Mouse (Mus musculus) liver, embryonic 16.5 days (tissue): ENCODE data around the gene Scp2. TPM values are rescaled to one million over a fixed set of nuclear protein-coding genes. Genes with fewer than 3 reads are reported as not detected.

ENCODE experiments used
- ATAC-seq: fragments of 200-750 bp; cut with Nextera tagmentation; 2 replicates; pipeline ENCODE4 v1.8.0; 2017; ENCODE audit warnings: low read depth, mild to moderate bottlenecking, moderate number of reproducible peaks, moderate library complexity
- H3K27ac ChIP-seq: fragments of 300-500 bp; sonication (generic); 2 replicates; pipeline ENCODE4 v1.5.1; 2014; ENCODE audit warnings: mild to moderate bottlenecking, low read length
- H3K27me3 ChIP-seq: fragments of 300-500 bp; sonication (generic); 2 replicates; pipeline ENCODE4 v1.6.1; 2014; ENCODE audit warnings: low read depth, low read length, mixed read lengths; ENCODE audit not compliant: control insufficient read depth, insufficient read depth
- H3K36me3 ChIP-seq: fragments of 300-500 bp; sonication (generic); 2 replicates; pipeline ENCODE4 v1.6.1; 2014; ENCODE audit warnings: mild to moderate bottlenecking; ENCODE audit not compliant: control insufficient read depth, insufficient read depth
- H3K4me1 ChIP-seq: fragments of 300-500 bp; sonication (generic); 2 replicates; pipeline ENCODE4 v1.6.1; 2014; ENCODE audit warnings: low read depth, low read length, mixed read lengths; ENCODE audit not compliant: control insufficient read depth
- H3K4me2 ChIP-seq: fragments of 300-500 bp; sonication (generic); 2 replicates; pipeline ENCODE4 v1.6.1; 2014; ENCODE audit warnings: low read depth, low read length, mixed read lengths
- H3K4me3 ChIP-seq: fragments of 300-500 bp; sonication (generic); 2 replicates; pipeline ENCODE4 v1.5.1; 2014; ENCODE audit warnings: low read depth, mild to moderate bottlenecking, low read length
- H3K9ac ChIP-seq: fragments of 300-500 bp; sonication (generic); 2 replicates; pipeline ENCODE4 v1.6.1; 2014; ENCODE audit warnings: low read depth, low read length
- H3K9me3 ChIP-seq: fragments of 300-500 bp; sonication (generic); replicated peaks from 2 replicates; pipeline ENCODE4 v1.6.1; 2016; ENCODE audit warnings: low read length; ENCODE audit not compliant: control insufficient read depth
- WGBS: fragments of 180-500 bp; shearing (Covaris S2); extraction: QIAGEN DNeasy Blood & Tissue Kit; methylation state at CpG from one replicate; pipeline ENCODE4 v1.1.7; 2014; ENCODE audit not compliant: insufficient replicate concordance; 5-methylcytosine and 5-hydroxymethylcytosine counted together
- polyA plus RNA-seq: library from polyadenylated mRNA; unstranded; fragments of >200 nt; fragmentation: Nextera tagmentation; extraction: Ambion mirVana; gene quantifications from 2 replicates; pipeline ENCODE4 v1.2.1, GENCODE M21; 2015

The Scp2 gene
- polyA plus RNA-seq, 1 experiment from 2014 or later, result 427 TPM

DNA sequence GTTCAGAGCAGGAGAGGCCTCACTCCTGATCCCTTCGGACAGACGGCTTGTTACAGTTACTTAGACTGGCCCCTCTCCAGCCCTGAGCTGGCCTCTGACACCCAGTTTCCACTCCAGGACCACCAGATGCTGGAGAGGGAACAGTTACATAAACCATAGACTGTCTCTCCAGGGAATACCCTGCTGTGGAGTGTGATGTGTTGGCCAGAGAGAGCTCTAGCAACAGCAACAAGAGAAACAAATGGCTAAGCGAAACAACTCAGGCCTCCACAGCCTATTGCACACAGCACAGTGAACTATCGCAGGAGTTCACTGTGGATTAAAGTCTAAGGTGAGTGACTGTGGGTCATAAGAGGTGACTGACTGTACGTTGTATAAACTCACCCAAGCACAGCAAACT lies 120.2 kb downstream of the Scp2 start:
- H3K9me3 ChIP-seq, result no peaks in the 10 kb centered on the region
- no peak overlapping the region for H3K4me2 ChIP-seq
- H3K4me3 ChIP-seq, result no peak overlapping the region
- peak; percentile 46; the same call in 1 of the 2 replicates for ATAC-seq
- peaks cover 21% of the 10 kb centered on the region for H3K4me1 ChIP-seq
- no peak overlapping the region for H3K27ac ChIP-seq
- WGBS, result 72% methylated on average over 5 of the region's 5 CpGs
- peaks cover 5% of the 10 kb centered on the region for H3K27me3 ChIP-seq
- no peak overlapping the region for H3K9ac ChIP-seq
- no peaks in the 10 kb centered on the region for H3K36me3 ChIP-seq

DNA sequence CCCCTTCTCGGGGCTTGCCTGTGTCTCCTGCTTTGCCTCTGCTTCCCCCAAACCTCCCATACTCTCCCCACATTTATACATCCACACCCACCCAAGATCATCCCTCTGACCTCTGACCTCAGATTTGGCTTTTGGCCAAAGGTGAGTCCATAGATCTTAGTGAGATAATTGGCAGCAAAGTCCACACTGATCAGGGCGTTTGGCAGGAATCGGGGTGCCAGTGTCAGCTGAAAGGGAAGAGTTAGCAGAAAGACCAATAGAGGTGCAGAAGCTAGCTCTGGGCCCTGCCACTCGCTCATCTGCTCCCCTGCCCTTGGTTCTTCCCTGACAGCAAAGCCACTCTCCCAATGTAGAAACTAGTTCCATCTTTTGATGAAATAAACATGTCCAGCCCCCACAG lies 121.6 kb downstream of the Scp2 start:
- Histone ChIP-seq H3K27ac (no peak overlapping the region), H3K4me3 (no peak overlapping the region), H3K36me3 (no peaks in the 10 kb centered on the region), H3K4me1 (peaks cover 21% of the 10 kb centered on the region), H3K4me2 (no peak overlapping the region), H3K9ac (no peak overlapping the region), H3K9me3 (no peaks in the 10 kb centered on the region), H3K27me3 (no peaks in the 10 kb centered on the region)
- no peak for ATAC-seq
- 49% methylated on average over 4 of the region's 4 CpGs for WGBS

DNA sequence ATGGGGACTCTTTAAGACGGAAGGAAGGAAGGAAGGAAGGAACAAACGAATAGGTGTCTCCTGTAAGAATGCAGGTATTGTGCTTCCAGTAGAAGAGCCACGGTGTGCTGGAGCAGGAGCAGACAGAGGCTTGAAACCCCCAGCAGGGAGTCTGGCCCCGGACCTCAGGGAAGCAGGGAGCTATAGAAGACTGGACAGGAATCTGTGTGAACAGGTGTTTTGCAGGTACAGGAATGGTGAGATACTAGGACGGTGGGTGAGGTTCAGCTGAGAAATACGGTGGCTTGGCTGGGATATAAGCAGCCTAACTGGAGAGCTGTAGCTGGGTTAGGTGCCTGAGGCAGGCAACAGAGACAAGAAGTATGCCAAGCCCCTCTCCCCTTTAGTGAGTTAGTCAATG lies 124.6 kb downstream of the Scp2 start:
- Histone ChIP-seq H3K4me1 (peaks cover 4% of the 10 kb centered on the region), H3K9ac (no peak overlapping the region), H3K27ac (no peak overlapping the region), H3K36me3 (no peaks in the 10 kb centered on the region), H3K27me3 (no peaks in the 10 kb centered on the region), H3K4me3 (no peak overlapping the region), H3K4me2 (no peak overlapping the region), H3K9me3 (no peaks in the 10 kb centered on the region)
- 58% methylated on average over 6 of the region's 6 CpGs for WGBS
- ATAC-seq, result no peak

DNA sequence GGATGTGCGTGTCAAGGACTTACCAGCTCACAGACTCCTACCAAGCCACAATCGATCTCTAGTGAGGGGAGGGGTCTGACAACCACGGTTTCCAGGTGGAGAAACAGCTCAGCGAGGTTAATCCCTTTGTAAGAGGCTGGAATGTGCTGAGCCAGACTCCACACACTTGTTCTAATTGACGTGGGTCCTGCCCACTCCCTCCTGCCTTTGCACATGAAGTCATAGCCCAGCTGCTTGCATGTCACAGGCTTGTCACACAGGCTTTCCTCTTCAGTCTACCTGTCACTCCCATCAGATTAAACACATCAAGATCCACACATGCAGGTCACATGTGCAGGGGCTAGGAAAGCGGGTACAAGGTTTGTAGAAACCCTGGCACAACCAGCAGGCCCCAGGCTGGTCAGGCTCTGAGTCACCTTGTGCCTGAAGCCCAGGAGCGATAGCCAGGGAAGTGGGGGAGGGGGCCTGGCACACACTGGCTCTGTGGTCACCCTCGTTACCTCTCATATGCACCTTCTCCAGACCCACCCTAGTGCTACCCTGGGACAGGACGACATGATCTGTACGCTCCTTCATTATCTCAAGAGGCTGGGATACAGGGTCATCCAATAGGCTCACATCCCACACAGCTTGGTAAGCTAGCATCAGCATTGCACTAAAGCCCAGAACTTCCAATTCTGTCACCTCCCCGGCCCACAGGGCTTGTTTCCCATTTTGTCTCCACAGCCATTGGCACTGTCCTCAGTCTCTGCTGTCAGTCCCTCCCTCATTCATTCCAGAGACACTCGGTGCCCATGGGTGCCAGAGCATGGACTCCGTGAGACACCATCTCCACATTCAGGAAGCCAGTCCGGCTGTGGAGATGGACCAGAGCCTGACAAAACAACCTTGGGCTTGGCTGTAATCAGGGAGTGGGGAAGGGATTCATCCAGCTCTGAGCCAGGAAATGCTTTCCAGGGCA lies 125.6 kb downstream of the Scp2 start:
- Histone ChIP-seq H3K27ac (no peak overlapping the region), H3K4me1 (peaks cover under 1% of the 10 kb centered on the region; the same call in 1 of the 2 replicates), H3K4me2 (no peak overlapping the region), H3K4me3 (no peak overlapping the region), H3K9ac (no peak overlapping the region), H3K27me3 (no peaks in the 10 kb centered on the region), H3K9me3 (no peaks in the 10 kb centered on the region), H3K36me3 (no peaks in the 10 kb centered on the region)
- no peak for ATAC-seq
- WGBS, result 53% methylated on average over 13 of the region's 14 CpGs

DNA sequence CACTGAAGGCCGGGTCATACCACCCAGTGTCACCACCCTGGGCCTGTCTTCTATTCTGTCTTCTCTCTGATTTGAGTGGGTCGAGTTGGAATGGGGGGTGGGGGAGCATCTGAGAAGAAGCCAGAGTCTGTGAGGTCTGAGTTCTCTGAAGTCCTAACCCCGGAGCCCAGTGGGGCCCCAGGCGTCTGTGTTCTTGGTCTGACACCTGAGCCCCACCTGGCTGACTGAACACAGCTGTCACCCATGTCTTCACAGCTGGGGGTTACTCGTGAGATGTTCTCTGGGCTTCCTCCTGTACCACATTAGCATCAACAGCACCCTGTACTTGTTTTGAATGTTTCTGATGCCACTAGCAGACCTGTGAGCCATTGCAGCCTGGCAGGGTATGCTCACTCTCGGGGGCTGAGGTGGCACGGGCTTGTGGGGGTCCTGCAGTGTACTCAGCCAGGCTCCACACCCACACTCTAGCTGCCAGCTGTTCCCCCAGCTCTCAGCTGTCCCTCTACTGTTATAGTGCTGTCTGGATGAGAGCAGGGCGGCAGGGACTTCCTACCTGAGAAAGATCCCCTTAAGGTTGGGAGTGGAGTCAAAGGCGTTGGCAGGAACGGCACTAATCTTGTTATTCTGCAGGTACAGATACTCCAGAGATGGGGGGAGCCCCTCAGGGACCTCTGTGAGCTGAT lies 126.4 kb downstream of the Scp2 start:
- WGBS, result 45% methylated on average over 10 of the region's 10 CpGs

DNA sequence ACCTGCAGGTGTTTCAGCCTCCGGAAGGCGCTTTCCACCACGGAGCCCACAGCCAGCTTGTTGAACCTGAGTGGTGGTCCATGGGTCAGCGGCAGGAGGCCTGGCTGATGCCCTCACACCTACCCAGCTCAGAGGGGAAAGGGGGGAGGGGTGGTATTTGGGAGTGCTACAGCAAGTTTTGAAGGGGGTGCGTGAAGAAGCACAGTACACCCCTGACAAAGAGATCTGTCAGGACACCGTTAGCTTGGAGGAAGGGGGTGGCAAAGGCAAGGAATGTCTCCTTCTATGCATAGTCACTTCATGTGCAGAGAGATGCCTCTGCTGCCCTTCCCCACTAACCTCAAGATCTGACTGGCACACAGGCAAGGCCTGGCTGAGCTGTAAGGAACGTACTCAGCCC lies 127.0 kb downstream of the Scp2 start:
- H3K27ac ChIP-seq, result no peak overlapping the region
- no peaks in the 10 kb centered on the region for H3K36me3 ChIP-seq
- H3K4me1 ChIP-seq, result no peaks in the 10 kb centered on the region
- no peaks in the 10 kb centered on the region for H3K27me3 ChIP-seq
- H3K9me3 ChIP-seq, result no peaks in the 10 kb centered on the region
- no peak overlapping the region for H3K4me3 ChIP-seq
- H3K9ac ChIP-seq, result no peak overlapping the region
- H3K4me2 ChIP-seq, result no peak overlapping the region
- WGBS, result 72% methylated on average over 7 of the region's 7 CpGs
- no peak for ATAC-seq

More for the DNA sequence above, 126.4 kb downstream of the Scp2 start:
- Histone ChIP-seq H3K9me3 (no peaks in the 10 kb centered on the region), H3K36me3 (no peaks in the 10 kb centered on the region), H3K4me2 (no peak overlapping the region), H3K9ac (no peak overlapping the region), H3K27ac (no peak overlapping the region), H3K4me3 (no peak overlapping the region), H3K27me3 (no peaks in the 10 kb centered on the region), H3K4me1 (no peaks in the 10 kb centered on the region)
- no peak for ATAC-seq

DNA sequence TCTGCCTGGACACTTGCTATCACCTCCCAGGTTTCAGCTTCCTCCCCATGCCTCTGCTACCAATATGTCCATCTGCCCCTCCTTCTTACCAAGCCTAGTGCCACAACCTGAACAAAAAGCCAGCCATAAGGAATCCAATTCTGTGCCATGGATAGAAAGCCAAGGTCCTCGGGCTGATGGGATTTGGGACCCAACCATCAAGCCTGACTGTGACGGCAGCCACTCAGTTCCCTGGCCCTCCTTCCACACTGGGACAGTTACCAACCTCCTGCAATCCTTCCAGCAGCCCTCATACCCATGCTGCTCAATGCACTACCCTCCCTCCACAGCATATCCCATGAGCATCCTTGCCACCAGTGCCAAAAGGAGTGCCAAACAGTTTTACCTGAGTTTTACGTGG lies 128.5 kb downstream of the Scp2 start:
- ATAC-seq, result no peak
- Histone ChIP-seq H3K4me3 (no peak overlapping the region), H3K4me1 (no peaks in the 10 kb centered on the region), H3K4me2 (no peak overlapping the region), H3K27ac (no peak overlapping the region), H3K27me3 (no peaks in the 10 kb centered on the region), H3K36me3 (no peaks in the 10 kb centered on the region), H3K9ac (no peak overlapping the region), H3K9me3 (no peaks in the 10 kb centered on the region)
- 61% methylated on average over 3 of the region's 3 CpGs for WGBS

DNA sequence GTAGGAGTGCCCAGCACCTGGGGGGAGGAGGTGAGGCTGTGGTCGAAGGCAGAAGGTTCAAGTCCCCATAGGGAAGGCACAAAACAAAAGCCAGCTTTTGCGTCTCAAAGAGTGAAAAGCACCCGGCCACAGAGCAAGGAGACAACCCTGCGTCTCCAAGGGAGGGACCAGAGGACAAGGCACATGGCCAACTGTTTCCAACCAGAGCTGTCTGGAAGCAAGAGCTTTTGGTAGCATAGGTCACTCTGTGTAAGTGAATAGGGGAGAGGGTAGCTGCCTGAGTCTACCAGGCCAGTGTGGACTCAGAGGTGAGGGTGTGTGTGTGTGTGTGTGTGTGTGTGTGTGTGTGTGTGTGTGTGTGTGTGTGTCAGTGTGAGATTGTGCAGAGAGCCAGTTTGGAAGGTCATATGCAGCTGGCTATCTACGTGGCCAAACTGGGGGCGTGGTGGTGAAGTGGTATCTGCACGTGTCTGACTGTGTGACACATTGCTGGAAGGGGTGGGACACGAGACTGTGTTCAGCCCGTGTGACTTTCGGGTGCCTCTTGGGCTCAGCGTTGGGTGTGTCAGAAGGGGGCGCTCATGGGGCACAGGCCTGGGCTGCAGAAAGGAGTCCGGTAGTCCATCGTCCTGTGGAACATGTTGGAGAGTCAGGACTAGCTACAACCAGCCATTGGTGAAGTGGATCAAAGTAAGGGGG lies 129.6 kb downstream of the Scp2 start:
- ATAC-seq, result no peak
- Histone ChIP-seq H3K36me3 (no peaks in the 10 kb centered on the region), H3K9me3 (no peaks in the 10 kb centered on the region), H3K4me2 (no peak overlapping the region), H3K27ac (no peak overlapping the region), H3K27me3 (no peaks in the 10 kb centered on the region), H3K4me1 (no peaks in the 10 kb centered on the region), H3K9ac (no peak overlapping the region), H3K4me3 (no peak overlapping the region)
- 41% methylated on average over 14 of the region's 14 CpGs for WGBS
